Mouse (Mus musculus) heart, postnatal 10 days (tissue): Measurements from ENCODE around the gene Sox2. TPM values are rescaled to one million over a fixed set of nuclear protein-coding genes. Genes with fewer than 3 reads are reported as not detected.

ENCODE experiments used
- DNase-seq, 2 experiments: peaks; one replicate each; pipeline ENCODE4 v3.0.0; 2021
- intact Hi-C: fragments of 180-260 bp; cut with DNase I; formaldehyde crosslinking; loops from one replicate; pipeline ENCODE4 v1.15.1; 2025
- total RNA-seq, 2 experiments: library from RNA; stranded (reverse); gene quantifications; 2 replicates each; pipeline ENCODE4 v1.2.3; 2021

The Sox2 gene
- total RNA-seq, 2 experiments from 2014 or later = 0.17 TPM; not detected in 1

- DNase-seq = no peak
- intact Hi-C loops = no loop called here
These were observed 7.7 kb upstream of the Sox2 start for GRCm38 (mm10) chr3:34642498-34642941.

GRCm38 (mm10) chr3:34643067-34643466 lies 7.1 kb upstream of the Sox2 start:
- DNase-seq = no peak
- intact Hi-C loops = no loop called here

GRCm38 (mm10) chr3:34643536-34644115 lies 6.6 kb upstream of the Sox2 start:
- intact Hi-C loops = no loop called here
- DNase-seq = no peak

GRCm38 (mm10) chr3:34646169-34646568 lies 4.0 kb upstream of the Sox2 start:
- intact Hi-C loops = loop anchor here (5.0 kb wide), 2 partner anchors 676 to 926 kb away; no protein-coding TSS in a partner anchor
- no peak for DNase-seq

GRCm38 (mm10) chr3:34647688-34648087 lies 2.5 kb upstream of the Sox2 start:
- intact Hi-C loops = loop anchor here (1.0 to 5.0 kb wide), 4 partner anchors 456 to 925 kb away; no protein-coding TSS in a partner anchor
- peak; percentile 83 to 89 for DNase-seq

- intact Hi-C loops = loop anchor here (5.0 kb wide), 2 partner anchors 674 to 924 kb away; no protein-coding TSS in a partner anchor
- no peak for DNase-seq
These were observed 1.9 kb upstream of the Sox2 start for GRCm38 (mm10) chr3:34648105-34648832.

- no peak for DNase-seq
- intact Hi-C loops = loop anchor here (5.0 kb wide), 2 partner anchors 673 to 923 kb away; no protein-coding TSS in a partner anchor
These were observed 1.1 kb upstream of the Sox2 start for GRCm38 (mm10) chr3:34648833-34649719.

- intact Hi-C loops = no loop called here
- DNase-seq = peak in 1 of 2 experiments; percentile 30
These were observed 586 bp downstream of the Sox2 start for GRCm38 (mm10) chr3:34650621-34651361.

GRCm38 (mm10) chr3:34651486-34652170 lies 1.4 kb downstream of the Sox2 start:
- intact Hi-C loops = no loop called here
- peak in 1 of 2 experiments; percentile 26 for DNase-seq

- intact Hi-C loops = no loop called here
- DNase-seq = peak in 1 of 2 experiments; percentile 37
These were observed 2.4 kb downstream of the Sox2 start for GRCm38 (mm10) chr3:34652616-34653015.

GRCm38 (mm10) chr3:34653235-34653976 lies 3.2 kb downstream of the Sox2 start:
- intact Hi-C loops = no loop called here
- DNase-seq = peak in 1 of 2 experiments; percentile 23

- no peak for DNase-seq
- intact Hi-C loops = no loop called here
These were observed 3.8 kb downstream of the Sox2 start for GRCm38 (mm10) chr3:34653977-34654500.

GRCm38 (mm10) chr3:34654781-34655180 lies 4.6 kb downstream of the Sox2 start:
- DNase-seq = no peak
- intact Hi-C loops = loop anchor here (5.0 kb wide), 1 partner anchor 697 kb away; no protein-coding TSS in a partner anchor

GRCm38 (mm10) chr3:34655311-34656075 lies 5.3 kb downstream of the Sox2 start:
- intact Hi-C loops = loop anchor here (5.0 kb wide), 1 partner anchor 698 kb away; no protein-coding TSS in a partner anchor
- DNase-seq = no peak

GRCm38 (mm10) chr3:34656153-34656552 lies 5.9 kb downstream of the Sox2 start:
- intact Hi-C loops = loop anchor here (5.0 kb wide), 1 partner anchor 699 kb away; no protein-coding TSS in a partner anchor
- no peak for DNase-seq

GRCm38 (mm10) chr3:34656813-34657700 lies 6.9 kb downstream of the Sox2 start:
- DNase-seq = no peak
- intact Hi-C loops = loop anchor here (5.0 kb wide), 1 partner anchor 700 kb away; no protein-coding TSS in a partner anchor

GRCm38 (mm10) chr3:34657701-34658090 lies 7.5 kb downstream of the Sox2 start:
- intact Hi-C loops = loop anchor here (5.0 kb wide), 1 partner anchor 700 kb away; no protein-coding TSS in a partner anchor
- DNase-seq = no peak
